Mouse (Mus musculus) forebrain, embryonic 13.5 days (tissue): Measurements from ENCODE around the gene Fam110c. TPM values are rescaled to one million over a fixed set of nuclear protein-coding genes. Genes with fewer than 3 reads are reported as not detected.

Experiments used
- ATAC-seq: fragments of 200-750 bp; cut with Nextera tagmentation; 2 replicates; pipeline ENCODE4 v1.8.0; 2017
- H3K27ac ChIP-seq: fragments of 300-500 bp; sonication (generic); 2 replicates; pipeline ENCODE4 v1.5.1; 2015; ENCODE audit warnings: inconsistent platforms, mild to moderate bottlenecking, moderate library complexity
- H3K27me3 ChIP-seq: fragments of 300-500 bp; sonication (generic); 2 replicates; pipeline ENCODE4 v1.6.1; 2015; ENCODE audit warnings: mild to moderate bottlenecking, inconsistent platforms
- H3K36me3 ChIP-seq: fragments of 300-500 bp; sonication (generic); 2 replicates; pipeline ENCODE4 v1.6.1; 2015; ENCODE audit warnings: mild to moderate bottlenecking, inconsistent platforms; ENCODE audit not compliant: poor library complexity, severe bottlenecking
- H3K4me1 ChIP-seq: fragments of 300-500 bp; sonication (generic); 2 replicates; pipeline ENCODE4 v1.6.1; 2015; ENCODE audit warnings: inconsistent platforms
- H3K4me2 ChIP-seq: fragments of 300-500 bp; sonication (generic); 2 replicates; pipeline ENCODE4 v1.6.1; 2015; ENCODE audit warnings: inconsistent platforms, mild to moderate bottlenecking, moderate library complexity
- H3K4me3 ChIP-seq: fragments of 300-500 bp; sonication (generic); 2 replicates; pipeline ENCODE4 v1.5.1; 2015; ENCODE audit warnings: mild to moderate bottlenecking, inconsistent platforms
- H3K9ac ChIP-seq: fragments of 300-500 bp; sonication (generic); 2 replicates; pipeline ENCODE4 v1.6.1; 2015; ENCODE audit warnings: mild to moderate bottlenecking, inconsistent platforms
- H3K9me3 ChIP-seq: fragments of 300-500 bp; sonication (generic); replicated peaks from 2 replicates; pipeline ENCODE4 v1.6.1; 2016; ENCODE audit warnings: inconsistent platforms
- WGBS: fragments of 180-500 bp; shearing (Covaris S2); methylation state at CpG from one replicate; pipeline ENCODE4 v1.1.7; 2015; 5-methylcytosine and 5-hydroxymethylcytosine counted together
- polyA plus RNA-seq: library from polyadenylated mRNA; unstranded; fragments of >200 nt; fragmentation: Nextera tagmentation; extraction: Ambion mirVana; gene quantifications from 2 replicates; pipeline ENCODE4 v1.2.1, GENCODE M21; 2015

Fam110c gene
- polyA plus RNA-seq, 1 experiment from 2014 or later: 0.05 TPM

GRCm38 (mm10) chr12:31122892-31123622 lies 49.4 kb downstream of the Fam110c start:
- Histone ChIP-seq H3K27me3 (no peaks in the 10 kb centered on the region), H3K27ac (no peak overlapping the region), H3K9me3 (no peaks in the 10 kb centered on the region), H3K9ac (no peak overlapping the region), H3K4me2 (no peak overlapping the region), H3K4me1 (no peaks in the 10 kb centered on the region), H3K4me3 (no peak overlapping the region), H3K36me3 (no peaks in the 10 kb centered on the region)
- no peak for ATAC-seq
- 68% methylated on average over 6 of the region's 6 CpGs for WGBS

DNA sequence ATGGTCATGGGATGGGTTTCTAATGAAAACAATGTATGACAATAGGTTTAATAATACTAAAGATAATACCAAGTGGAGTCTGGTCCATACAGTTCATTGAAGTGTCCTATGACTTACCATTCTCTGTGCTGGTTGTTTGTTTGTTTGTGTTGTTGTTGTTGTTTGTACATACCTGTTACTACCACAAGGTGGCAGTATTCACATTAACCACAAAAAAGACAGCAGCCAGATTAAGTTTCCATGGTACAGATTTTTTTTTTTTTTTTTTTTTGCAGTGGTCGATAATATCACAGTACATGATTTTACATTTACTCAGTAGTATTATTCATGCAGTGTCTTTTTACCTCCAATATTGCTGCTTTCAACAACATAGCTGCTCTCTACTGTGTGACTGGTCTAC lies 52.4 kb downstream of the Fam110c start:
- H3K36me3 ChIP-seq: no peaks in the 10 kb centered on the region
- no peaks in the 10 kb centered on the region for H3K9me3 ChIP-seq
- no peak overlapping the region for H3K27ac ChIP-seq
- no peak overlapping the region for H3K4me2 ChIP-seq
- no peaks in the 10 kb centered on the region for H3K4me1 ChIP-seq
- no peak overlapping the region for H3K9ac ChIP-seq
- no peaks in the 10 kb centered on the region for H3K27me3 ChIP-seq
- WGBS: 45% methylated on average over 1 of the region's 1 CpGs
- no peak for ATAC-seq
- H3K4me3 ChIP-seq: no peak overlapping the region

GRCm38 (mm10) chr12:31129548-31129947 lies 55.9 kb downstream of the Fam110c start:
- WGBS: 86% methylated on average over 4 of the region's 4 CpGs
- no peak for ATAC-seq
- H3K9ac ChIP-seq: no peak overlapping the region

More at GRCm38 (mm10) chr12:31129548-31129947, 55.9 kb downstream of the Fam110c start:
- H3K9me3 ChIP-seq: no peaks in the 10 kb centered on the region
- no peak overlapping the region for H3K4me2 ChIP-seq
- H3K27me3 ChIP-seq: no peaks in the 10 kb centered on the region
- H3K4me1 ChIP-seq: no peaks in the 10 kb centered on the region
- H3K4me3 ChIP-seq: no peak overlapping the region
- no peaks in the 10 kb centered on the region for H3K36me3 ChIP-seq
- H3K27ac ChIP-seq: no peak overlapping the region

Other genes with a start within 250 kb of the Fam110c start
- gene Alkal2, start 189.5 kb upstream of the Fam110c start, polyA plus RNA-seq: 0.13 TPM in 1 of 2 replicates, not detected in the other
- 177 and 185 TPM in 2 replicates for gene Acp1, start 162.3 kb upstream of the Fam110c start, polyA plus RNA-seq
- 27.2 and 27.6 TPM in 2 replicates for gene Sh3yl1, start 162.2 kb upstream of the Fam110c start, polyA plus RNA-seq
- gene Gm6993, start 166.9 kb downstream of the Fam110c start, polyA plus RNA-seq: not detected in 2 replicates
- 12.5 and 15.2 TPM in 2 replicates for gene Lamb1, start 191.4 kb downstream of the Fam110c start, polyA plus RNA-seq